Mouse (Mus musculus) kidney, embryonic 15.5 days (tissue): ENCODE measurements at regions not wholly inside any gene's neighbourhood (a gene's known extent, or its start where the extent isn't known, plus 50 kb on each side); places are given as distances from the start of the nearest gene placed in this dataset.
A peak's percentile ranks its signal among the peaks of the same experiment; 100 is the strongest.

Experiments used
- ATAC-seq: fragments of 200-750 bp; cut with Nextera tagmentation; replicated peaks from 2 replicates; pipeline ENCODE4 v1.8.0; 2017; ENCODE audit warnings: moderate TSS enrichment; ENCODE audit not compliant: low FRiP score
- H3K27ac ChIP-seq: fragments of 300-500 bp; sonication (generic); 2 replicates; pipeline ENCODE4 v1.5.1; 2015; ENCODE audit warnings: mild to moderate bottlenecking, inconsistent platforms
- H3K27me3 ChIP-seq: fragments of 300-500 bp; sonication (generic); 2 replicates; pipeline ENCODE4 v1.6.1; 2015; ENCODE audit warnings: inconsistent platforms
- H3K36me3 ChIP-seq: fragments of 300-500 bp; sonication (generic); 2 replicates; pipeline ENCODE4 v1.6.1; 2015; ENCODE audit warnings: inconsistent platforms
- H3K4me1 ChIP-seq: fragments of 300-500 bp; sonication (generic); 2 replicates; pipeline ENCODE4 v1.6.1; 2015; ENCODE audit warnings: inconsistent platforms
- H3K4me2 ChIP-seq: fragments of 300-500 bp; sonication (generic); 2 replicates; pipeline ENCODE4 v1.6.1; 2015; ENCODE audit warnings: moderate library complexity, mild to moderate bottlenecking, inconsistent platforms
- H3K4me3 ChIP-seq: fragments of 300-500 bp; sonication (generic); replicated peaks from 2 replicates; pipeline ENCODE4 v1.5.1; 2015; ENCODE audit warnings: mild to moderate bottlenecking, inconsistent platforms
- H3K9ac ChIP-seq: fragments of 300-500 bp; sonication (generic); 2 replicates; pipeline ENCODE4 v1.6.1; 2015; ENCODE audit warnings: mild to moderate bottlenecking, inconsistent platforms
- H3K9me3 ChIP-seq: fragments of 300-500 bp; sonication (generic); replicated peaks from 2 replicates; pipeline ENCODE4 v1.6.1; 2016; ENCODE audit warnings: inconsistent platforms
- WGBS: fragments of 180-500 bp; shearing (Covaris S2); methylation state at CpG from one replicate; pipeline ENCODE4 v1.1.7; 2015; ENCODE audit warnings: mixed read lengths; 5-methylcytosine and 5-hydroxymethylcytosine counted together

GRCm38 (mm10) chr2:116165871-116166770, 100.5 kb upstream of the Meis2 start:
- Histone ChIP-seq H3K4me1 (no peaks in the 10 kb centered on the region), H3K4me3 (no peak overlapping the region), H3K27me3 (no peaks in the 10 kb centered on the region), H3K9ac (no peak overlapping the region), H3K9me3 (no peaks in the 10 kb centered on the region), H3K36me3 (no peaks in the 10 kb centered on the region), H3K27ac (no peak overlapping the region), H3K4me2 (no peak overlapping the region)
- ATAC-seq = peak; percentile 56; the same call in 1 of the 2 replicates
- 76% methylated on average over 16 of the region's 16 CpGs for WGBS
